Mouse (Mus musculus) G1E (cell line): Measurements from ENCODE around the gene Igfbp1. TPM values are rescaled to one million over a fixed set of nuclear protein-coding genes. Genes with fewer than 3 reads are reported as not detected.

Experiments used
- ATAC-seq: 2 replicates; pipeline ENCODE4 v1.8.0; 2016; ENCODE audit warnings: mild to moderate bottlenecking; ENCODE audit not compliant: insufficient number of reproducible peaks, poor library complexity, low FRiP score, severe bottlenecking; ENCODE audit errors: extremely low read depth
- DNase-seq: peaks from one replicate; pipeline ENCODE4 v3.0.0; 2012; ENCODE audit warnings: low spot score
- H3K27me3 ChIP-seq: 2 replicates; pipeline ENCODE4 v1.6.1; 2012; ENCODE audit warnings: mild to moderate bottlenecking, low read length, inconsistent platforms; ENCODE audit not compliant: insufficient read depth
- H3K36me3 ChIP-seq: replicated peaks from 2 replicates; pipeline ENCODE3; 2012; ENCODE audit warnings: mild to moderate bottlenecking, inconsistent platforms
- H3K4me1 ChIP-seq: 2 replicates; pipeline ENCODE4 v1.6.1; 2012; ENCODE audit warnings: low read depth, low read length, inconsistent platforms, mixed read lengths; ENCODE audit not compliant: insufficient read depth
- H3K4me3 ChIP-seq: 2 replicates; pipeline ENCODE4 v1.5.1; 2012; ENCODE audit warnings: low read depth, mild to moderate bottlenecking, inconsistent platforms, low read length, moderate library complexity, mixed read lengths
- H3K9me3 ChIP-seq: replicated peaks from 2 replicates; pipeline ENCODE4 v1.6.1; 2012; ENCODE audit warnings: inconsistent platforms
- CTCF ChIP-seq: IDR thresholded peaks from 2 replicates; pipeline ENCODE4 v1.5.1; 2012; ENCODE audit warnings: low read depth, low read length, inconsistent platforms, mixed read lengths
- GATA1 ChIP-seq: IDR thresholded peaks from 2 replicates; pipeline ENCODE4 v1.6.1; 2012; ENCODE audit warnings: borderline replicate concordance, low read length, inconsistent platforms, mixed read lengths
- GATA2 ChIP-seq: IDR thresholded peaks from 2 replicates; pipeline ENCODE4 v1.6.1; 2012; ENCODE audit warnings: low read depth, low read length, inconsistent platforms, borderline replicate concordance
- POLR2AphosphoS5 ChIP-seq: IDR thresholded peaks from 2 replicates; pipeline ENCODE4 v1.6.1; 2012; ENCODE audit warnings: low read depth, low read length, inconsistent platforms; ENCODE audit not compliant: insufficient replicate concordance
- TAL1 ChIP-seq: conservative IDR thresholded peaks from 2 replicates; pipeline ENCODE4 v1.6.1; 2012; ENCODE audit warnings: low read depth, low read length, inconsistent platforms, mixed read lengths
- polyA plus RNA-seq: library from polyadenylated mRNA; stranded (reverse); fragments of >175 nt; gene quantifications from 2 replicates; pipeline ENCODE4 v1.2.3, GENCODE M21; 2012
- total RNA-seq, 2 experiments: library from RNA; stranded (forward) in 1 of 2; stranded (reverse) in 1 of 2; fragments of 200-1000 nt in 1 of 2; fragments of >200 nt in 1 of 2; fragmentation: Nextera tagmentation in 1 of 2; gene quantifications; 2 replicates each; pipeline ENCODE4 v1.2.3; 2014 to 2017

Gene Igfbp1
- total and polyA plus RNA-seq, 3 experiments: 0.27 TPM; not detected in 2

- ATAC-seq: no peak
- no peak overlapping the region for H3K4me3 ChIP-seq
- H3K9me3 ChIP-seq: peaks cover 38% of the 10 kb centered on the region
- H3K4me1 ChIP-seq: no peaks in the 10 kb centered on the region
- no peaks in the 10 kb centered on the region; the same call in 1 of the 2 replicates for H3K27me3 ChIP-seq
- TF ChIP-seq GATA2 (no peak), GATA1 (no peak), CTCF (no peak), TAL1 (no peak), POLR2AphosphoS5 (no peak)
- DNase-seq: no peak
- no peaks in the 10 kb centered on the region for H3K36me3 ChIP-seq
Observed at GRCm38 (mm10) chr11:7173664-7174063, 23.9 kb upstream of the Igfbp1 start.

GRCm38 (mm10) chr11:7178724-7179123 is 18.9 kb upstream of the Igfbp1 start:
- no peak for DNase-seq
- Histone ChIP-seq H3K4me3 (no peak overlapping the region), H3K36me3 (no peaks in the 10 kb centered on the region), H3K4me1 (no peaks in the 10 kb centered on the region), H3K27me3 (no peaks in the 10 kb centered on the region), H3K9me3 (peaks cover 15% of the 10 kb centered on the region)
- no peak for ATAC-seq
- no peak for TF ChIP-seq CTCF
- no peak for TF ChIP-seq POLR2AphosphoS5
- no peak for TF ChIP-seq GATA1
- TF ChIP-seq TAL1: no peak
- no peak for TF ChIP-seq GATA2

DNA sequence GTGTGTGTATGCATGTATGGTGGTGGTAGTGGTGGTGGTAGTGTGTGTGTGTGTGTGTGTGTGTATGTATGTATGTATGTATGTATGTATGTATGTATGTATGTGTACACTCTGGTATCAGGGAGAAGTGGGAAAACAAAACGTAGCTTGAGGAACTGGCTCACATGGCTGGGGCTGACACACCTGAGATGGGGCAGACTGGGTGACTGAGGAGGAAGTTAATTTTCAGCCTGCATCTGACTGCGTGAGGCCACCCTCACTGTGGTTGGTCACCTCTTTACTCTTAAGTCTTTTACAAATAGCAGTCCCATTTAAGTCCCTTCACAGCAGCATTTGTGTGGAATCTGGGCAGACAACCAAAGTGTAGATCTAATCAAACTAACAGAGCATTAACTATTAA is 18.3 kb upstream of the Igfbp1 start:
- no peak for TF ChIP-seq CTCF
- H3K27me3 ChIP-seq: no peaks in the 10 kb centered on the region
- no peak for DNase-seq
- peaks cover 16% of the 10 kb centered on the region for H3K9me3 ChIP-seq
- H3K4me3 ChIP-seq: no peak overlapping the region
- ATAC-seq: no peak
- H3K36me3 ChIP-seq: no peaks in the 10 kb centered on the region
- no peaks in the 10 kb centered on the region for H3K4me1 ChIP-seq

- no peak for ATAC-seq
- TF ChIP-seq GATA1 (no peak), POLR2AphosphoS5 (no peak), GATA2 (no peak), CTCF (no peak), TAL1 (no peak)
- no peaks in the 10 kb centered on the region for H3K4me1 ChIP-seq
- H3K9me3 ChIP-seq: peaks cover 8% of the 10 kb centered on the region
- H3K27me3 ChIP-seq: no peaks in the 10 kb centered on the region
- DNase-seq: no peak
- H3K36me3 ChIP-seq: no peaks in the 10 kb centered on the region
- no peak overlapping the region for H3K4me3 ChIP-seq
Observed at GRCm38 (mm10) chr11:7182409-7183042, 15.1 kb upstream of the Igfbp1 start.

- peaks cover 10% of the 10 kb centered on the region for H3K9me3 ChIP-seq
- H3K27me3 ChIP-seq: no peaks in the 10 kb centered on the region
- no peak overlapping the region for H3K4me3 ChIP-seq
- no peak for DNase-seq
- TF ChIP-seq TAL1 (no peak), CTCF (no peak), GATA1 (no peak), GATA2 (no peak), POLR2AphosphoS5 (no peak)
- H3K4me1 ChIP-seq: no peaks in the 10 kb centered on the region
- no peak for ATAC-seq
- no peaks in the 10 kb centered on the region for H3K36me3 ChIP-seq
Observed at GRCm38 (mm10) chr11:7184420-7184819, 13.2 kb upstream of the Igfbp1 start.

- peaks cover 18% of the 10 kb centered on the region for H3K9me3 ChIP-seq
- DNase-seq: no peak
- H3K4me1 ChIP-seq: no peaks in the 10 kb centered on the region
- TF ChIP-seq GATA1: no peak
- no peak for TF ChIP-seq GATA2
- no peak for TF ChIP-seq TAL1
- no peak for TF ChIP-seq POLR2AphosphoS5
- TF ChIP-seq CTCF: no peak
- no peak for ATAC-seq
- H3K27me3 ChIP-seq: no peaks in the 10 kb centered on the region
- H3K4me3 ChIP-seq: no peak overlapping the region
- H3K36me3 ChIP-seq: no peaks in the 10 kb centered on the region
Observed at GRCm38 (mm10) chr11:7187472-7187871, 10.1 kb upstream of the Igfbp1 start.
